Mouse (Mus musculus) spleen, adult 2 months (tissue): ENCODE measurements around the gene Usp38.

Source experiments
- CTCF ChIP-seq: fragments of 200-500 bp; IDR thresholded peaks from 2 replicates; pipeline ENCODE4 v1.5.1; 2011; ENCODE audit warnings: mild to moderate bottlenecking, inconsistent platforms; ENCODE audit not compliant: insufficient read depth, insufficient read length, insufficient replicate concordance; ENCODE audit errors: extremely low read depth
- POLR2A ChIP-seq: fragments of 200-500 bp; IDR thresholded peaks from 2 replicates; pipeline ENCODE4 v1.6.1; 2011; ENCODE audit warnings: low read depth, low read length, inconsistent platforms

DNA sequence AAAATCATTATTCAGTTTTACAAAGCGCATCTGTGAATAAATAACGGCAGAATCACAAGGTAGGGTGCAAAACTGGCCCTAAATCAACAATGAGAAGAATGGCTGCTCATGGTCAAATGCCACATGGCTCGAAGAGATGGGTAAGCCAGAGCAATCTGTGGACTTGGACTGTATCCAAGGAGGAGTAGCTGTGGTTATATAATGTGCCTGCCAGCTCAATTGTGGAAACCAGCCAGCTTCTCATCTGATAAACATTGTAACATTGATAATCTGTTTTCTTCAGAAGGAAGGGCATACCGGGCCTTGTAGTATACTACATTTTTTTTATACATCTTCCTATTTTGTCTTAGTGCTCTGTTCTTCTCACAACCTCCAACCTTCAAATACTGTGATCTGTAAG lies 31.9 kb downstream of the Usp38 start:
- TF ChIP-seq POLR2A: no peak
- no peak for TF ChIP-seq CTCF
